Mouse (Mus musculus) kidney, embryonic 16.5 days (tissue): ENCODE data around the gene Olfr1211. TPM values are rescaled to one million over a fixed set of nuclear protein-coding genes. Genes with fewer than 3 reads are reported as not detected.

ENCODE experiments used
- ATAC-seq: fragments of 200-750 bp; cut with Nextera tagmentation; 2 replicates; pipeline ENCODE4 v1.8.0; 2017; ENCODE audit warnings: moderate TSS enrichment; ENCODE audit not compliant: low FRiP score, low TSS enrichment
- H3K27ac ChIP-seq: fragments of 300-500 bp; sonication (generic); 2 replicates; pipeline ENCODE4 v1.5.1; 2014; ENCODE audit warnings: low read length
- H3K27me3 ChIP-seq: fragments of 300-500 bp; sonication (generic); 2 replicates; pipeline ENCODE4 v1.6.1; 2014; ENCODE audit warnings: low read length, control low read depth, mixed read lengths; ENCODE audit not compliant: insufficient read depth
- H3K36me3 ChIP-seq: fragments of 300-500 bp; sonication (generic); 2 replicates; pipeline ENCODE4 v1.6.1; 2014; ENCODE audit warnings: low read length, control low read depth, mixed read lengths; ENCODE audit not compliant: insufficient read depth
- H3K4me1 ChIP-seq: fragments of 300-500 bp; sonication (generic); 2 replicates; pipeline ENCODE4 v1.6.1; 2014; ENCODE audit warnings: low read length, control low read depth, mixed read lengths; ENCODE audit not compliant: insufficient read depth
- H3K4me2 ChIP-seq: fragments of 300-500 bp; sonication (generic); replicated peaks from 2 replicates; pipeline ENCODE4 v1.6.1; 2014; ENCODE audit warnings: low read depth, low read length
- H3K4me3 ChIP-seq: fragments of 300-500 bp; sonication (generic); 2 replicates; pipeline ENCODE4 v1.5.1; 2014; ENCODE audit warnings: mild to moderate bottlenecking, low read length
- H3K9ac ChIP-seq: fragments of 300-500 bp; sonication (generic); replicated peaks from 2 replicates; pipeline ENCODE4 v1.6.1; 2014; ENCODE audit warnings: low read length
- H3K9me3 ChIP-seq: fragments of 300-500 bp; sonication (generic); 2 replicates; pipeline ENCODE4 v1.6.1; 2016; ENCODE audit warnings: low read length, control low read depth
- WGBS: fragments of 180-500 bp; shearing (Covaris S2); extraction: QIAGEN DNeasy Blood & Tissue Kit; methylation state at CpG from one replicate; pipeline ENCODE4 v1.1.7; 2014; 5-methylcytosine and 5-hydroxymethylcytosine counted together
- polyA plus RNA-seq: library from polyadenylated mRNA; unstranded; fragments of >200 nt; fragmentation: Nextera tagmentation; extraction: Ambion mirVana; gene quantifications from 2 replicates; pipeline ENCODE4 v1.2.1, GENCODE M21; 2015

Gene Olfr1211
- not detected in 2 replicates for polyA plus RNA-seq

DNA sequence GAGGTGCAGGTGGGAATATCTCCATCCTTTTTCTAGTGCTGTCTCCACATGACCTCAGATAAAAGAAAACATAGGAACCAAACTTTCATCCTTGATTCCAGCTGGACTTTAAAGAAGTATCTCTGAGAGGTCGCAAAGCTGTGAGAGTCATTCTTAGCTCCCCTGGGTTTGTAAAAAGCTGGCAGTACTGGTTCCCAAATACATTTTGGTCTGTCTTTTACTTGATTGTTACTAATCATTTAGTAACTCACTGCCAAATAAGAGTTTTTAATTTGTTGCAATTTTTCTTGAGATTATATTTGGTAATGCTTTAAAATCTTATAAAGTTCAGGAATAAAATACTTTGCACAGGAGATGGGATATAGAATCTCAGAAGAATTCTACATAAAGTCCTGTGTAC lies at the start of gene Olfr1211:
Gene Olfr1211, minus strand, starts transcription at position 101 of the 400 bp plus-strand sequence.
- no peak within 1 kb of the TSS for H3K27ac ChIP-seq
- H3K27me3 ChIP-seq = no peaks in the 10 kb centered on the region
- no peak for ATAC-seq
- no peaks in the 10 kb centered on the region for H3K36me3 ChIP-seq
- no peak within 1 kb of the TSS for H3K9ac ChIP-seq
- H3K4me1 ChIP-seq = no peaks in the 10 kb centered on the region
- no peaks in the 10 kb centered on the region for H3K9me3 ChIP-seq
- H3K4me2 ChIP-seq = no peak within 1 kb of the TSS
- 92% methylated on average over 1 of the region's 1 CpGs for WGBS
- H3K4me3 ChIP-seq = no peak within 1 kb of the TSS

DNA sequence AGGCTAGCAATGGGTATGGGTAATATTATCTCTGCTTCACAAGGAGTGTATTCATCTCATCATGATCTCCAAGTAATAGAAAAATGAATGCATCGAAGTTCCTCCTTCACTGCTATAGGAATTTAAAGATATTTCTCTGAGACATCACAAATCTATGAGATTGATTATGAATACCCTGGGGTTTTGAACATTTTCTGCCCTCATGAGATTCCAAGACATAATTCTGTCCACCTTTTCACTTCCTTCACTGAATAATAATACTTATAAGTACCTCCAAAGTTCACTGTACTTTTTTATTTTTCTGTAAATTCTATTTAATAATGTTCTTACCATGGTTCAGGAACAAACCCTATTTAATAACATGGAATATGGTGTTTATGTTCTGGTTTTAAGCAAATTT lies 42.3 kb upstream of the Olfr1211 start, which contains the start of gene Gm13762:
Gene Gm13762, minus strand, starts transcription at position 101 of the 400 bp plus-strand sequence.
- 94% methylated on average over 1 of the region's 1 CpGs for WGBS
- H3K27ac ChIP-seq = no peak within 1 kb of the TSS
- no peaks in the 10 kb centered on the region for H3K27me3 ChIP-seq
- H3K9me3 ChIP-seq = no peaks in the 10 kb centered on the region
- no peak within 1 kb of the TSS for H3K9ac ChIP-seq
- no peak for ATAC-seq
- H3K4me1 ChIP-seq = no peaks in the 10 kb centered on the region
- H3K4me3 ChIP-seq = no peak within 1 kb of the TSS
- no peaks in the 10 kb centered on the region for H3K36me3 ChIP-seq
- no peak within 1 kb of the TSS for H3K4me2 ChIP-seq

DNA sequence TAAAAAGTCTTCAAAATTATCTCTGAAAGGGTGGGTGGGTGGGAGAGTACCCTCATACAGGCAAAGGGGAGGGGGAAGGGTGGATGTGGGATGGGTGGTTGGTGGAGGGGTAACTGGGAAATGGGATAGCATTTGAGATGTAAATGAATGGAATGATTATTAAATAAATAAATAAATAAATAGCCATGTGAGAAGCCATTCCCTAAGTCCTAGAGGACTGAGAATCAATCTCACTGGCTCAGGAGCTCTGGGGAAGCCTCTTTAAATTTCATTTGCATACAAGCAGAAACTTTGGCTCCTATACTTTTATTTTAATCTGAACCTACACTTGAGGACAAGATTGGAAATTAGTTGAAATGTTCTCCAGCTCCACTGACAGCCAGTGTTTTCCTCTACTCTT lies 15.8 kb upstream of the Olfr1211 start, which contains the start of gene Olfr1212:
Gene Olfr1212, plus strand, starts transcription at position 301 of the 400 bp plus-strand sequence.
- H3K4me3 ChIP-seq = no peak within 1 kb of the TSS
- ATAC-seq = no peak
- no peaks in the 10 kb centered on the region for H3K36me3 ChIP-seq
- H3K9me3 ChIP-seq = no peaks in the 10 kb centered on the region
- no peaks in the 10 kb centered on the region for H3K27me3 ChIP-seq
- H3K4me1 ChIP-seq = no peaks in the 10 kb centered on the region
- H3K4me2 ChIP-seq = no peak within 1 kb of the TSS
- no peak within 1 kb of the TSS for H3K9ac ChIP-seq
- no peak within 1 kb of the TSS for H3K27ac ChIP-seq

DNA sequence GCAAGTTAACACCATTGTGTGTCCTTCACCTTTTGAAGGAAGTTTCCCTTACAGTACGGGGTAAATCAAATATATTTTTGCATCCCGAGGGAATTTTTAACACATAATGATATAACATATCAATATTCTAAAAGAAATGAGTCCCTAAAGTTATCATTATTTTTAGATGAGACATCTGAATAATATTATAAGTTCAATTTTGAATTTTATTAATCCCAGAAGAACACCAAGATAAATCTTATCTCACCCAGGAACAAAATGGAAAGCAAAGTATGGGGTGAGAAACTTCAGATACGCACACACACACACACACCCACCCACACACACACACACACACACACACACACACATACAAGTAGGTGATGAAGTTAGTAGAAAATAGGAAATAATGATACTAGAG lies 22.9 kb downstream of the Olfr1211 start, which contains the start of gene Olfr1209:
Gene Olfr1209, minus strand, starts transcription at position 101 of the 400 bp plus-strand sequence.
- no peaks in the 10 kb centered on the region for H3K4me1 ChIP-seq
- H3K4me3 ChIP-seq = no peak within 1 kb of the TSS
- H3K9me3 ChIP-seq = no peaks in the 10 kb centered on the region
- H3K36me3 ChIP-seq = no peaks in the 10 kb centered on the region
- ATAC-seq = no peak
- no peak within 1 kb of the TSS for H3K4me2 ChIP-seq
- no peak within 1 kb of the TSS for H3K27ac ChIP-seq
- H3K9ac ChIP-seq = no peak within 1 kb of the TSS
- no peaks in the 10 kb centered on the region for H3K27me3 ChIP-seq
- WGBS = 95% methylated on average over 3 of the region's 3 CpGs

DNA sequence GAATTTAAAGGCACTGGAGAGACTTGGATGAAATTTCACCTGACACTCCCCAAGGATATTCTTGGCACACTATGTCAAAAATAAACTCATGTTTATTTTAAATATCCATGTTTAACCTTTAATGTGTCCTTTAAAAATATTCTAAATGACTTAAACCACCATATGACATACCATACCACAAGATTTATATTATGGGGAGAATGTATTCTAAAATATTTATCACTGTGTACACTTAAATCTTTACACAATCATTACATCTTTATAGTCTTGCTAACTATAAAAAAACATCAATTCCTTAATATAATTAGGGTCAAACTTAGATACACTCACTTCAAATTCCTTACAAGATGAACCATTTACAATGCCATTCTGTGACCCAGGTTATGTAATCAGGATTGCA lies 35.7 kb downstream of the Olfr1211 start, which contains the start of gene Olfr1208:
Gene Olfr1208, minus strand, starts transcription at position 101 of the 400 bp plus-strand sequence.
- Histone ChIP-seq H3K4me3 (no peak within 1 kb of the TSS), H3K4me2 (no peak within 1 kb of the TSS), H3K36me3 (no peaks in the 10 kb centered on the region), H3K4me1 (no peaks in the 10 kb centered on the region), H3K9ac (no peak within 1 kb of the TSS), H3K9me3 (no peaks in the 10 kb centered on the region), H3K27me3 (no peaks in the 10 kb centered on the region), H3K27ac (no peak within 1 kb of the TSS)
- ATAC-seq = no peak

Other genes starting within 250 kb of the Olfr1211 start
- not detected in 2 replicates for gene Olfr1195, start 248.9 kb downstream of the Olfr1211 start, polyA plus RNA-seq
- gene Olfr1196, start 233.5 kb downstream of the Olfr1211 start, polyA plus RNA-seq = not detected in 2 replicates
- not detected in 2 replicates for gene Olfr1197, start 205.7 kb downstream of the Olfr1211 start, polyA plus RNA-seq
- not detected in 2 replicates for gene Olfr1198, start 186.7 kb downstream of the Olfr1211 start, polyA plus RNA-seq
- not detected in 2 replicates for gene Olfr1199, start 177.6 kb downstream of the Olfr1211 start, polyA plus RNA-seq
- not detected in 2 replicates for gene Olfr1200, start 167.6 kb downstream of the Olfr1211 start, polyA plus RNA-seq
- not detected in 2 replicates for gene Olfr1201, start 145.1 kb downstream of the Olfr1211 start, polyA plus RNA-seq
- not detected in 2 replicates for gene Olfr1202, start 123.6 kb downstream of the Olfr1211 start, polyA plus RNA-seq
- not detected in 2 replicates for gene Olfr1205, start 108.4 kb downstream of the Olfr1211 start, polyA plus RNA-seq
- not detected in 2 replicates for gene Olfr1204, start 88.8 kb downstream of the Olfr1211 start, polyA plus RNA-seq
- gene Olfr1206, start 74.9 kb downstream of the Olfr1211 start, polyA plus RNA-seq = not detected in 2 replicates
- not detected in 2 replicates for gene Olfr1208, start 35.8 kb downstream of the Olfr1211 start, polyA plus RNA-seq
- gene Olfr1209, start 23.0 kb downstream of the Olfr1211 start, polyA plus RNA-seq = not detected in 2 replicates
- not detected in 2 replicates for gene Olfr1212, start 15.9 kb upstream of the Olfr1211 start, polyA plus RNA-seq
- gene Gm13762, start 42.2 kb upstream of the Olfr1211 start, polyA plus RNA-seq = not detected in 2 replicates
- not detected in 2 replicates for gene Olfr1214, start 54.5 kb upstream of the Olfr1211 start, polyA plus RNA-seq
- gene Olfr1215, start 68.9 kb upstream of the Olfr1211 start, polyA plus RNA-seq = not detected in 2 replicates
- not detected in 2 replicates for gene Olfr1216, start 80.2 kb upstream of the Olfr1211 start, polyA plus RNA-seq
- not detected in 2 replicates for gene Olfr1217, start 94.0 kb upstream of the Olfr1211 start, polyA plus RNA-seq
- gene Olfr1218, start 123.1 kb upstream of the Olfr1211 start, polyA plus RNA-seq = not detected in 2 replicates
- gene Olfr1219, start 145.4 kb upstream of the Olfr1211 start, polyA plus RNA-seq = not detected in 2 replicates
- not detected in 2 replicates for gene Olfr1220, start 168.7 kb upstream of the Olfr1211 start, polyA plus RNA-seq
- gene Olfr1221, start 179.2 kb upstream of the Olfr1211 start, polyA plus RNA-seq = not detected in 2 replicates
- gene Olfr1222, start 194.9 kb upstream of the Olfr1211 start, polyA plus RNA-seq = not detected in 2 replicates
- not detected in 2 replicates for gene Olfr1223, start 213.4 kb upstream of the Olfr1211 start, polyA plus RNA-seq
- gene Olfr1224-ps1, start 226.0 kb upstream of the Olfr1211 start, polyA plus RNA-seq = not detected in 2 replicates
- gene Olfr1225, start 236.6 kb upstream of the Olfr1211 start, polyA plus RNA-seq = not detected in 2 replicates